Mouse (Mus musculus): ENCODE measurements around the gene Phf21a. TPM values are rescaled to one million over a fixed set of nuclear protein-coding genes. Genes with fewer than 3 reads are reported as not detected.
"Not testable (repeated sequence)": the region's sequence is repeated elsewhere in the genome, so short reads cannot be mapped to it uniquely, and the experiment has no call there.

Gene Phf21a
- polyA plus RNA-seq, 1 experiment from 2014 or later, result 8.9 TPM

DNA sequence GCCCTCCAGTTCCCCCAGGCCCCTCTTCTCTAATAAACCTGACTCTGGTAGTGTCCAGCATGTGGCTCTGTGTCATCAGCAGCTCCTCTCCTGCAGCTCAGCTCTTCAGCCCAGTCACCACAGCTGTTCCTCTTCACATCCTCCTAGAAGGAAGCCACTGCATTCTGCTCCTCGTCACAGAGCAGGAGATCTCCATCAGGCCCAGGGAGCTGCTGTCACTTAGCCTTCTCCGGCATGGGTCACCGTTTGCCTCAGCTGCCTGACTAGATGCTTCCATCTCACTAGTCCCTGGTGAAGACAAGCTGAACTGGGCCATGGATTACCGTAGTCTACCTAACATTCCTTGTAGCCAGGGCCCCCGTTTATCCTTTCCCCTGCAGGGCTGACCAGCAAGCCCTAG, 288.2 kb downstream of the Phf21a start:
- no peak for DNase-seq (ENCODE audit: low spot score)

DNA sequence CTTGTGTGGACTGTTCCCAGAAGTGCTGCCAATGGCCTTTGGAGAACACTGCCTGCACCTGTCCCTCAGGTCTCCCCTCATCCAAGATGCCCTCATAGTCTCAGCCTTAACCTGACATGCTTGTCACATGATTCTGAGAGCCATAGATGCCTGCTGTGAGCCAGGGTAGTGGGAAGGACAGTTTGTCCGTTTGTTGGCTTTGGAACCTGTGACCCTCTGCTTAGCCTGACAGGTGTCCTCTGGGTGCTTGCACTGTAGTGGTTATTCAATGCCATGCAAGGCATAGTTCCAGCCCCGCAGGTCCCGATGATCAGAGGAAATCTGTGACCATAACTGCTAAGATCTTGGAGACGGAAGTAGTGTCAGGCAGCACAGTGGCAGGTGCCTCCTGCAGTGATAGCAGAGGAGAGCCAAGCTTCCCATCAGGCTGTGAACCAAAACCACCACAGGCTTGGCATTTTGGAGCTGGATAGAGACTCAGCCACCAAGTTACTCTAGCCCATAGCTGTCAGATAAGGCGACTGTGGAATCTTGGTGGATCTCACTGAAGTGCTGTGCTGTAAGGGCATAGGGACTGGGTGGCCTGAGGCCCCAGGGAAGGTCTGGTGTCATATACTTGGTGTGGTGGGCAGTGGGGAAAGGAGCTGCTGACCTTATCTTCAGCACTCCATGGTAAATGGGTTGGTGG, 289.1 kb downstream of the Phf21a start, which contains the start of gene 1700029I15Rik:
TSS of gene 1700029I15Rik (plus strand) at position 638 of the 688 bp plus-strand sequence.
- DNase-seq (ENCODE audit: low spot score), result no peak

DNA sequence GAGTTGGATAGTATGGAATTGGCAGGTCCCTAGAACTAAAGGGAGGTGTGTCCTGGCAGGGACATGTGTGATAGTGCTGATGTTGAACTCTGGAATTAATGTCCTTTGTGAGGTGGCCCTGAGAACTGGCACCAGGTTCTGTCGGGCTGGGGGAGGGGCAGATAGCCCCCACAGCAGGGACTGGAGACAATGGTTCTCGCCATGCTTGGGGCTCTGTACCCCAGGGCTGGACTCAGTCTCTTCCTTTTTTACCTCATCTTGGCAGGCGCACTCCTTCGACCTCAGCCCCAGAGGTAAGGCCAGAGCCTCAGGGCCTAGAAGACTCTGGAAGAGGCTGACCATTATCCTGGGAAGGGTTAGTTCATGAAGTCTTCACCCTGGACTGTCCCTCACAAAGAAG, 289.8 kb downstream of the Phf21a start:
- no peak for DNase-seq (ENCODE audit: low spot score)

DNA sequence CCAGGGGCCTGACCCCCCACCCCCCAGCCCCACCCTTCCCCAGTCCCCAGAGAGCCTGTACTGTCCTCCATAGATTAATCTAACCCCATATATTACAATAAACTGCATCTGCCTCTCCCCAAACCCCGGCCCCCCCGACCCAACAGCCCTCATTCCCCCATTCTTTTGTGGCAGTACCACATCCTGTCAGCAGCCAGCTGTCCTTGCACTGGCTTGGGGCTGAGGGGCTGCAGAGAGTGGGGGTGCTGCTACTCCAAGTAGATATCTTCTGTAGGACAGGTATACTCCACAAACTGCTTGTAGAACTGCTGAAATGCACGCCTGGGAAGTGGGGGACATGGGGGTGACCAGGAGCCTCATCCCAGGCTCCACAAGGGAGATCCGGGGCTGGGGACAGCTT, 291.2 kb downstream of the Phf21a start:
- peak; percentile 61 for DNase-seq (ENCODE audit: low spot score)

DNA sequence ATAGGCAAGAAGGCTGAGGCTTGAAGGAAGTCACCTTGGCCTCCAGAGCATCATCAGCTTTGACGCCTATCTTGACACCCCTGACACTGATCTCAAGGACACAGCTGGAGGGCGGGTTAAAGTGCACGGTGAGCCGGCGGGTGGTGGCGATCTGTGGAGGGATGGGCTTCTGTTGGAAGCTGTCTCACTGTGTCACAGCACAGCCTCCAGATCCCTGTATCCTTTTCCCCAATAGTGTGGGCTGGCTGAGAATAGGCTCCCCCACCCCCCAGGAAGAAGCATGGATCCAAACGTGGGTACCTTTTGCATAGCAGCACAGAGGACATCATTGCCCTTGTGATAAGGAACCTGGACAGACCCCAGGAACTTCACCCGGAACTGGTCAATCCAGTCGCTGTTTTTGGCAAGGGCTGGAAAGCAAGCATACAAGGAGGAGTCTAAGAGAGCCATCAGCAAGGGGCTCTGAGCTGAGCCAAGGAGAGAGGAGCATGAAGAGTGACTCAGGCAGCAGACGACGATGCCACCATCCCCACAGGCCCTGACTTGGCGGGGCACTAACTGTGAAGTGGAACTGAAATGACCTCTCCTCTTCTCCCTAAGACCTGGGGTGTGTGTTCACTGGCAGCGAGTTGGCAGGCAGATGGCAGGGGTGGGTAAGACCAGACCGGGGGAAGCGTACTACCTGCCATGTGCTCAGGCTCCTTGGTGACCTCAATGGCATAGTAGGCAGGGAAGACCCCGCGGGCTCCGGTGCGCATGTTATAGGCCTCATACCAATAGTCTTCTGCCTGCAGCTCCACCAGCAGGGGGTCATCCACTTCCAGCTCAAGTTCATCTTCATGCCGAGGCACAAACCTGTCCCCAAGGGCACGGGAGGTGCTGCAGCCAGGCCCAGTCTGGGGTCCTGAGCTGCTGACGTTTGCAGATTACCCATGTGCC, 292.5 kb downstream of the Phf21a start:
- DNase-seq (ENCODE audit: low spot score), result no peak

DNA sequence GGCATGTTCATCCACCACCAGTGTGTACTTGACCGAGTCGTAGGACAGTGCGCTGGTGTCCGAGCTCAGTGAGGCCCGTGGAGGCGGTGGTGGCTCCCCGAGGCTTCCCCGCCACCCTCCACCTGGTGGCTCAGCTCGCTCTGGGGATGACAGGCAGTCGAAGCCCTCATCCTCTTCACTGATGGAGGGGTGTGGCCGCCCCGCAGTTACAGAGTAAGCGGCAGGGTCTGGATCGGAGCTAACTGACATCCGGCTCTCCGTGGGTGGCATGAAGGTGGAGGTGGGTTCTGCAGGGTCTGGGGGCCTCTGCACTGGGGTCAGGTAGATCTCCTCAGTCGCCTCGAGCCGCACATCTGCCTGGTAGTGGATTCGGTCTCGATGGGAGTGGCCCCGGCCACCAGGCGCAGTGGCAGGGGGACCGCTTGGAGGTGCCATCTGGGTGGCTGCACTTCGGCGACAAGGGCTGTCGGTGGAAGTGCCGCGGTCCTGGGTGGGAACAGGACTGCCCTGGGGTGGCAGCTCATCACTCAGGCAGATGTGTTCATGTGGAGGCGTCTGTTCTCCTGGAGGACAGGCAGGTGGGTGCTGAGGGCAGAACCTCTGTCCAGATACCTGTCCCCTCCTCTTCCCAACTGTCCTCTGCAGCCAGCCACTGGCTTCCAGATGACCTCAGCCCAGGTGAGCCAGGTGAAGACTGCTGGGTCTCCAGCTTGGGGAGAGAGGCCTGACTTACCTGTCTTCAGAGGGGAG, 294.1 kb downstream of the Phf21a start:
- no peak for DNase-seq (ENCODE audit: low spot score)

DNA sequence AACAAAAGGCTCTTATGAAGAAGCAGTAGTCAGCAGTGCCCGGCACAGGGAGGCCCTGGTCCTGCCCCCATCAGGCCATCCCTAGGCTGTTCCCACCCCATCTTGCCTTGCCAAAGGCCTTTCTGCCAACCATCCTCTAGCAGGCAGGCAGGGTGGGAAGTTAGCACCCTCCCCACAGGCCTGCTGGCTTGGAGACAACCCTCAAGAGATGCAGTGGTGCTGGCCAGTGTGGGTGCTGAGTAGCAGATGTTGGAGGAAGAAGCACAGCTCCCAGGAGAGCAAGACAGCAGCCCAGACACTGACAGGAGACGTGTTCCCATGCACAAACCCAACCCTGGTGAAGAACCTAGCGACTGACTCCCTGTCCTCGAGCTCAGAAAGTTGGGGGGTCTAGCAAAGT, 294.7 kb downstream of the Phf21a start:
- no peak for DNase-seq (ENCODE audit: low spot score)

DNA sequence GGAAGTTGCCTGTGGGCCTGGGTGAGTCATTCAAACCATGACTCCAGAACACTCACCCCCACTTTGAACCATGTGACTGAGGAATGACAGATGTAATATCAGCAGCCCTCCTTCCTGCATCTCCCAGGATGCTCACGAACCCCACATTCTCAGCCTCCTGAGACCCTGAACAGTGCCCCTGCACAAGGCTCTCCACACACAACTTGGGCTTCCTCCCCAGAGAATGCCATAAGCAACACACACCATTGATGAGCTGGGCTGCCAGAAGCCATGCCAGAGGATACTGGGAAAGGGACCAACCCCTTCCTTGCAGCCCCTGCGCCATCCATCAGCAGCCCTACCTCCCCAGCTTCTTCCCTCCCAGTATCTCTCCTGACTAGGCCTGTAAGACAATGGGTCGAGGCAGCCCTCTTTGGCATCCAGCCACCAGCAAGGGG, 295.2 kb downstream of the Phf21a start:
- no peak for DNase-seq (ENCODE audit: low spot score)

DNA sequence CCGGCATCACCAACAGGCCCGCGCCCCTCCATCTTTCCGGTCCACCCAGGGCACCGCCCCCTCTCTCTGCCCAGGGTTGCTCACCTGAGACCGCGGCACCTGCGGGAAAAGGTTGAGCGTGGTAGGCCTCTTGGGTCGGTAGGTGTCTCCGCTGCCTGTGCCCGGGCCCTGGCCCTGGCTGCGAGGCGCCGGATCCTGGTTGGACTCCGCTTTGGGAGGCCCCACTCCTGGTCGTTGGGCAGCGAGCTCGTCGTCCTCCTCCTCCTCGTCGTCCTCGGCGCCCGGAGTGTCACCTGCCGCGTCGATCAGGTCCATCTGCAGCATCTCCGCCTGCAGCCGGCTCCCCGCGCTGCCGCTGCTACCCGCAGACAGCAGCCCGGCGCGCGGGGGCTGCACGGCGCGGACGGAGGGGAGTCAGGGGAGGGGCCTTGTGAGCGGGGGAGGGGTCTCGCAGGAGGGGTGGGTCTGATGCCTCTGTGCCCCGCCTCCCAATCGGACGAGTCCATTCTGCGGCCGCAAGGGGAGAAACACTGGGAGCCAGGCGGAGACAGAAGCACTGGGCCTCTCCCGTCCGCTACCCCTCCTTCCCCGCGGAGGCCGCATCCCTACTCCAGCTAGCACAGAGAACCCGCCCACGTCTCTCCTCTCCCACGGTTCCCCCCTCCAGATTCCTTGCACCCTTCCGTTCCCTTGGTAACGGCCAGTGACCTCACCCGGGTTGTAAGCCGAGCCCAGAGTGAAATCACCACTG, 296.1 kb downstream of the Phf21a start:
- peak; percentile 35 for DNase-seq (ENCODE audit: low spot score)

DNA sequence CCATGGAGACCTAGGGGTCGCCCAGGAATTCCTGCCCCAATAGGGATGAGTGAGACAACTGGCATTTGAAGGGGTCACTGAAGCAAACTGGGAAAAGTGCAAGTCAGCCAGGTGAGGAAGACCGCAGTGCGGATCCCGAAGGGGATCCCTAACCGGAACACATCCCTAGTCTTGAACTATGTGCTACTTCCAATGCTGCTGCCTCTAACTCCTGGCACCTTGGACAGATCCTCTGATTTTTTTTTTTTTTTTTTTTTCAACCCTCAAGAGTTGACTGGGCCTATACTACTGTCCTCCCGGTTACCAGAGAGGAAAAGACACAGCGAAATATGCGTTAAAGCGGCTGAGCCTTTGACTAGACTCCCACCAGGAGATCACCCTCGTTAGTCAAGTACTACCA, 296.7 kb downstream of the Phf21a start:
- DNase-seq (ENCODE audit: low spot score), result no peak

DNA sequence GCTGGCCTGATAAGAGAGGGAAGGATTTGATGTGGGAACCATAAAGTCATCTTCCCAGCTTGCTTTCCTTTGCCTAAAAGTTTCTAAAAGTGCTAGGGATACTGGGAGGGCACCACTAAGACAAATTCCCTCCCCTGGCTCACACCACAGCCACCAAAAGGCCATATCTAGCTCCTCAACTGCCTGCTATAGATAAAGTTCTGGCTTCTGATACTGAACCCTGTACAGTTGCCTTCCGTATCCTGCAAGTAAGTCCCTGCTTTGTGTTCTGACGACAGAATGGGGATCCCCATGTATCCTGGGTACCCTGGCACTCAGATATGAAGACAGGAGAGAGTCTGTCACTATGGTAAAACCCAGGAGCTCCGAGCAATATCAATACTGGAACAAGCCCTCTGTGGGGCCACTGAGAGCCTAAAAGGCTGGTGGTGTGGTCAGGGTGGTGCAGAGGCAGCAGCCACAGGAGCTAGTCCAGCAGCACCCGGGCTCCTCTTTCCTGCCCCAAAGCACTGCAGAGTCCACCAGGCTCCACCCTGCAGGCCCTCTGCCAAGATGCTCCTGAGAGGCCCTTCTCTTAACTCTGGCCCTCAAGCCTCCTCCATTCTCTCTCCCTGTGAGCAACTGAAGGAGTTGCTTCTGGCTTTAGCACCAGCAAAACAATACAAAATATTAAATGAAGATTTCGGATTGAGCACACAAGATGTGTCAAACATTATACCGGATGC, 297.5 kb downstream of the Phf21a start:
- no peak for DNase-seq (ENCODE audit: low spot score)

DNA sequence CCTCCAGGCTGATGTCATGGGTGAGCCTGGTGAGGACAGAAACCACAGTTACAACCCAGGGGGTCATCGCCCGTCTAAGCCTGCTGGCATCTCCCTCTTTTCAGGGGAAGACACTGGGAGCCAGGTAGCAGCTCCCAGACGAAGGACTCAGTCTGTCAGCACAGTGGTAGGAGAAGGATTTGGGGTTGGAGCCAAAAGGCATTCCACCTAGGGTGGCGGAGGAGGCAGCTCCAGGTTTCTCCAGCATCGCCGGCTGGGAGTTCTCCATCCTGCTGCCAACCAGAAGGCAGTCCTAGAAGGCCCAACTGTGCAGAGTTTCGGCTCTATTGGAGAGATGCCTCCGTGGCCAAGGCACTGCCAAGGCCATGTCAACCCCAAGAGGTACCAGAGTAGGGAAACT, 298.2 kb downstream of the Phf21a start:
- no peak for DNase-seq (ENCODE audit: low spot score)

DNA sequence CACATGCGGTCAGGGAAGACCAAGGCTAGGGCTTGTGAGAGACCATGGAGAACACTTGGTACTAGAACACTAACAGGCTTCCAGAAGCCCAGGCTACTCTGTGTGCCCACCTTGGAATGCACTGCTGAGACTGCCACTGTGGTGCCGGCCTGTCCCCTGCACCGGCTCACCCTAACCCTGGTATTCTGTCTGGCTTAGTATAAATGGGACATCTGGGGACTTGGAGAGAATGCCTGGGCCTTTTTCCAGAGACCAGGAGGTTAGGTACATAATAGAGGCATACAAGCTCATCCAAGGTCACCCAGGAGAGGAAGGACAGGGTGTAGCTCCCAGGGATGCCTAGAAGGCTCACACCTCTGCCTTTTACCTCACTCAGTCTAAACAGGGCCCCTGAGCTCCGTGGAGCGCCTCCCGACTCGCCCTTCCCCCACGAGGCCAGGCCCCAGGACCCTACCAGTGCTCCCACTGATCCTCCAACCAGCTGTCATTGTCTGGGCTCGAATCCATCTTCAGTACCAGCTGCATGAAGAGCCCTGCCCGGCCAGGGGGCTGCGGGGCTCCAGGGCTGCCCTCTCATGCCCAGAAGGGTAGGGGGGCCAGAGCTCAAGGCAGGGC, 298.9 kb downstream of the Phf21a start:
- DNase-seq (ENCODE audit: low spot score), result no peak

DNA sequence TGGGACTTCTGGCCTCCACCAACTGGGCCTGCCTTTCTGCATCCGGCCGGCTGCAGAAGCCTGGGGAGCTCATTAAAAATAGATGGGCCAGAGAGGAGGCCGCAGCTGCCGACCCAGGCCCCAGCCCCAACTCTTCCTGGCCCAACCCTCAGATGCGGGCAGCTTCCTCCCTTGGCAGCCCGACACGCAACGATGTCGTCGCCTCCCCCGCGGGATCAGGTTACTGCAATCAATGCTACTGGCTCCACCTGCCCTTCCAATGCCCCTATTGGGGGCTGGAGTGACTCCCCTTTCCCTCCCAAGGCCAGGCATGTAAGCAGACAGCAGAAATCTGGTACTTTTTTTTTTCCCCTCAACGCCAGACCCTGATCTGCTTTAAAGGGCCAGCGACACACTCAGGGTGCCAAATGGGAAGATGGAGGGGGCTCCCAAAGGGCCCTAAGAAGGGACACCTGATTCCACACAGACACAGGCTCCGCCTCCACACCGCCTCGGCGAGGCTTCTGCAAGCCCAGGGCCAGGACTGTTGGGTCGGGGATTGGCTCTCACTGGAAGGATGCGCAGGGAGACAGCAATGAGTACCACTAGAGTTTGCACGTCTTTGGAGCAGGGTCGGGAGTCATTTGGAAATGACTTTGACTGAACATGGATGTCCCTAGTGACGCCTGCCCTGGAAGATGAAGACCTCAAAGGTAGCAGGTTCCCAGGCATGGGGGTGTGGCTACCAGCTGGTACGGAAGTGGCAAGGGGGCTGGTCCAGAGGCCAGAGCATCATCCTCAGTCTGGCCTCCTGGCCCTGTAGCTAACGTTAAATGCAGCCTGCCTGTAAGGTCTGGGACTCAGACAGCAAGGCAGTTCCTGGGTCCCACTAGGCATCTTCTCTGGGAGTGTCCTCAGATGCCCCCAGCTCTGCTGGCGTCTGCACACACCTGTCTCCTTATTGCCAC, 299.7 kb downstream of the Phf21a start:
- no peak for DNase-seq (ENCODE audit: low spot score)

DNA sequence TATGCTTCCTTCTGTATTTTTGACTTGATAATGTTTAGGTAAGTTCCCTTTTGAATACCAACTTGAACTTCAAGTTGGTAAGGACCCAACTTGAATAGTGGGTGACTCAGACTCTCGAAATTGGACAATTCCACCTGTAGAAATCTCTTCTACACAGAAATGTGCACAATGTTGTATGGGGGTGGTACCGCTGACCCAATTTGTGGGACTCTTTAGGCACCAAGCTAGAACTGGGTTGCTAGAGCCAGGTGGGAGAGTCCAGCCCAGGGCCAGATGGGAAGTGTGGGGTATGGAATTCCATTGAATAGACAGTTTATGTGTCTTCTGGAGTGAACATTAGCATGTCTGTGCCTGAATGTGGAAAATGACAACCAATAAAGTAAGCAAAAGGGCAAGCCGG, 302.6 kb downstream of the Phf21a start:
- no peak for DNase-seq (ENCODE audit: low spot score)

DNA sequence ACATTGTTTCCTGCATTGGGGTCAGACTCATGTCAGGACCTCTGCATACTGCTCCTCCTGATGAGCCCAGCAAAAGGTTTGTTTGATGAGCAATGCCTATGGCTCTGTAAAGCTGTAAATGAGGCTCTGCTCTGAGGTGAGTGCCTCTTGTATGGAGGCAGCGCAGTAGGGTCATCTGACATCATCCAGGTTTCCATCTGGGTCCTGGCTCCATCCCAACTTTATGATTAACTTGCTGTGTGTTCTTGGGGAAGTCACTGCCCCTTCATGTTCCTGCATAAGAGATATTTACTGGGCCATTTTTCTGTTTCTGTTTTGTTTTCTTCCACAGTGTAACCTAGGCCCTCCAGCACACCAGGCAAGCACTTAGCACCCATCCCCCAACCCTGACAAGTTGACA, 304.5 kb downstream of the Phf21a start:
- DNase-seq (ENCODE audit: low spot score), result no peak

DNA sequence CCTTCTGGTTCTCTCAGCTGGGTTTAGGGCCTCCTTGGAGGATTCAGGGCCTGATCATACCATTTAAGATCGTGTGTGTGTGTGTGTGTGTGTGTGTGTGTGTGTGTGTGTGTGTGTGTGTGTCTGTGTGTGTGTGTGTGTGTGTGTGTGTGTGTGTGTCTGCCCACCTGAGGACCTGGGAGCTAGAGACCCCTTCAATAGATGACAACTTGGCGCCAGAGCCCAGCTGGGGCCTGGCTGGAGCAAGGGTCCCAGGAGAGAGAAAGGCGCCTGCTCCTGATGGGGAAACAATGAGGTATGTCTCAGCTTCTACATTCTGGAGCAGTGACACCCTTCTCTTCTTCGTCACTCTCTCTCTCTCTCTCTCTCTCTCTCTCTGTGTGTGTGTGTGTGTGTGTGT, 307.0 kb downstream of the Phf21a start:
- DNase-seq (ENCODE audit: low spot score), result not testable (repeated sequence)

DNA sequence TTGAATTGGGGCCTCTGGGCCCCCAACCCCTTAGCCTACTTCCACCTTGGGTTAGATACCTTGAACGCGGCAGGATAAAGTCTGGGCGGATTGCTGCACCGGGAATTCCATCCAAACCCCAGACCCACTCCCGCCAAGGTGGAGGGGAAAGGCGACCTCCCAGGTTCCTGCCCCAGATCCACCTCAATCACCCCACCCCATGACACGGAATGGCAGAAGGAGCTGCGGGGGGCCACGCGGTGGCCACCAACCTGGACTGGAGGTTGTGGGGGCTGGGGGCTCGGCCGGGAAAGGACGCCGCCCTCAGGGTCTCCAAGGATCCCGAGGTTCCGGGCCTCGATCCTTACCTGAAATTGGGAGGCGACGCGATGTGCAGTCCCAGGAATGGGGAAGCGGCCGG, 307.8 kb downstream of the Phf21a start:
- DNase-seq (ENCODE audit: low spot score), result no peak

DNA sequence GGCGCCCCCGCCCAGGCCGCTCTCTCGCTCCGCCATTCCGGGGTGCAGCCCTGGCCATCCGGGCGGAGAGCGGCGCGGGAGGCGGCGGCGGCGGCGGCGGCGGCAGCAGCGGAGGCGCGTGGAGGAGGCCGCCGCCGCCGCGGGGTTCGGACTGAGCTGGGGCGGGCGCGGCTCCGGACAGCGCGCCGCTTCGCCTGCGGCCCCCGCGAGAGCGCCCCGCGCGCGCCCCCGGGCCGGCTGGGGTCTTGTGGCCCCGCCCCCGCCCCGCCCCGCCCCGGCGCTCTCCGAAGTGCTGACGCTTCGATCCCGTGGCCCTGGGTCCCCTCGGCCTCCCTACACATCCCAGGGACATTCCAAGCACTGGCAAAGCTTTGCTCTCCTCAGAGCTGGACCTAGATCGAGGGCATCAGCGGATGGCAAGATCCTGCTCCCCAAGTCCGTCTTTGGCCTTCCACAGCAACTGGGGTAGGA, 308.2 kb downstream of the Phf21a start, which contains the start of gene Mapk8ip1:
TSS of gene Mapk8ip1 (minus strand) at position 173 of the 471 bp plus-strand sequence.
- DNase-seq (ENCODE audit: low spot score), result no peak
